Mouse (Mus musculus) frontal cortex, postnatal 36 days (tissue): Measurements from ENCODE around the gene St3gal4.
A peak's percentile ranks its signal among the peaks of the same experiment; 100 is the strongest.
"Not testable (repeated sequence)": the region's sequence is repeated elsewhere in the genome, so short reads cannot be mapped to it uniquely, and the experiment has no call there.

Experiments
- DNase-seq, 2 experiments: peaks; one replicate each; pipeline ENCODE4 v3.0.0; 2022; ENCODE audit warnings: low spot score in 2 of 2

Gene St3gal4

GRCm38 (mm10) chr9:35119168-35119567, at the start of gene St3gal4:
St3gal4 (minus strand) TSS chr9:35119268.
- no peak for DNase-seq

DNA sequence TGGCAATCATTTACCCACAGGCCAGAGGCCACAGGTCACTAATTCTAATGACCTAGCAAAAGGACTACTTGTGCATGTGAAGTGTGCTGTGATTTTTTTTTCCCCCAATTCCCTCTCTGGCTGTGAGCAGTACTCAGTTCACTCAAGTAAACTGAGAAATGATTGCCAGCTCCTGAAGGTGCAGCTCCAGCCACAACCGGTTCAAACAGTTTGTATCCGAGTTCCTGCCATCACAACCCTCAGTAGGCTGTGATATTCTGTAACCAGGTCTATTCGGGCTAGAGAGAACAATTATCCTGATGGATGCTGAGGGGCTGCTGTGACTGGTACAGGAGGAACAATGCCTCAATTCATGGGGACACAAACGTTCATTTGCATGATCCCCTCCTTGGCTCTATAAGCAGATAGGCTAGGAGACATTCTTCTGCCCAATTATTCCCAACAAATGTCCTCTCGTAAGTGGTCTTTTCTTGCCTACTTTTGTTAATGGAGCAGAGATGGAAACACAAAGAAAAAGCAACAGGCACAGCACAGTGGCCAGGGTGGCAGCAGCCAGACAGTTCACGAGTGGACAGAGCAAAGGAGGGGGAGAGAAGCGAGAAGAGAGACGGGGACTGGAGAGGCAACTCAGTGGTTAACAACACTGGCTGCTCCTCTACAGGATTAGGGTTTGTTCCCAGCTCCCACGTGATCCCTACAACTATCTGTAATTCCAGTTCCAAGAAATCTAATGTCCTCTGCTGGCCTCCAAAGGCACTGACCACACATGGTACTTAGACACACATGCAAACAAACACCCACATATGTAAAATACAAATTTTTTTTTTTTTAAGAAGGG, 47.9 kb upstream of the St3gal4 start:
- DNase-seq, result no peak

GRCm38 (mm10) chr9:35166144-35166797, 47.2 kb upstream of the St3gal4 start:
- peak in 1 of 2 experiments; percentile 19 for DNase-seq

- no peak for DNase-seq
Observed at GRCm38 (mm10) chr9:35164142-35164874, 45.2 kb upstream of the St3gal4 start.

- DNase-seq, result peak in 1 of 2 experiments; percentile 11
Observed at GRCm38 (mm10) chr9:35163011-35163690, 44.1 kb upstream of the St3gal4 start.

- DNase-seq, result no peak
Observed at GRCm38 (mm10) chr9:35161721-35162120, 42.7 kb upstream of the St3gal4 start.

DNA sequence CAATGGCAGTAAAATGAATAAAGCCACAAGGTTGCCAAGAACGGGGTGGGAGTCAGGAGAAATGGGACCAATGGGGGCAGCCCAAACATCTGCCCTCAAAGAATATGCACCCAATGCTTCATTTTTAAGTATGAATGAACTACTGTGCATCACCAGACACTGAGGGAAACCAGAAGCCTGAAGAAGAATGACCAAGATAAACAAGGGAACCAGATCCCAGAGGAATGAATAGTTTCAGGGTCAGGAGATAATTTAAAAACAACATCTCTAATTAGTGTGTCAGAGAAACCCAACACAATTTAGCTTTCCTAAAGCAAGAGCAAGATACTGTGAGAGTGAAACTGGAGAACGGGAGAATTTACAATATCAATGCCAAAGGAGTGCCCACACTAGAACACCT, 41.6 kb upstream of the St3gal4 start:
- DNase-seq, result no peak

DNA sequence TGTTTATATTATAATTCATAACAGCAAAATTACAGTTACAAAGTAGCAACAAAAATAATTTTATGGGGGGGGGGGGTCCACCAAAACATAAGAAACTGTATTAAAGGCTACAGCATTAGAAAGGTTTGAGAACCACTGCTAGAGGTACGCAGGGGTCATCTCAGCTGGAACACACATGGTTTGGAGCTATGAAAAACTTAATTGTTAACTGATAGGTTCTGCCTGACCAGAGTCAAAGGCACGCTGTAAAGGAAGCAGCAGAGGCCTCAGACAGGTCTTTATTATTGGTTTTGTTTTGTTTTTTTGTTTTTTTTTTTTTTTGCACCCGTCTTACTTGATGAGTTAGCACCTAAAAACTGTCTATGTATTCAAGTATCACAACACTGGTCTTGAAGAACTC, 39.4 kb upstream of the St3gal4 start:
- DNase-seq, result no peak

GRCm38 (mm10) chr9:35156862-35157261, 37.8 kb upstream of the St3gal4 start:
- DNase-seq, result no peak

DNA sequence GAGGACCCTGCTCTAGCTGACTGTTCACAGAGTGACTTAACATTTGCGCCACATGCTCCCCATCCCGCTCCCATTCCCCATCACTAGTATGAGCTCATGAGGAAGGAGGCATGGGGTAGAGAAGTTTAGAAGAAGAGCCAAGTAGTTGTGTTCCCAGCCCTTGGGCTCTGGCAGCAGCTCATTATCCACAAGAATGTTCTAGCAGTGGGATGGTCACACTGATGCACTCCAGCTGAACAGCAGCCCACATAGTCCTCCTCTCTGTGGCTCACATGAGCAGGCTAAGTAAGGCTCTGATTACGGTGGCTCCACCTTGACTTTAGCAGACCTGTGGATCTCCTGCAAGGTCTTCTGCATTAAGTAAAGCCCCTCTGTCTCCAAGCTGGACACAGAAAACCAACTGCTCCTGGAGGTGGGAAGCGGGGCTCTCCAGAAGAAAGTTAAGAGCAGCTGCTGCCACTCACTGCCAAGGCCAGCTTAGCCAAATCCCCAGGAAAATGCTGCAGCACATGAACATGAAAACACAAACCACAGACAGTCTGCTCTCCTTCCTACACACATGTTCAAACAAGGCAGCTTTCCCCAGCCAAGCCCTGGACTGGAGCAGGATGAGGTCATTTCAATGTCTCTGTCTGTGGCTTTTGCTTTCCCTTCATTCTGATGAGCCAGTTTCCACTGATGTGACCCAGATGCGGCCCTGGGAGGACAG, 37.1 kb upstream of the St3gal4 start:
- DNase-seq, result peak in 1 of 2 experiments; percentile 32

DNA sequence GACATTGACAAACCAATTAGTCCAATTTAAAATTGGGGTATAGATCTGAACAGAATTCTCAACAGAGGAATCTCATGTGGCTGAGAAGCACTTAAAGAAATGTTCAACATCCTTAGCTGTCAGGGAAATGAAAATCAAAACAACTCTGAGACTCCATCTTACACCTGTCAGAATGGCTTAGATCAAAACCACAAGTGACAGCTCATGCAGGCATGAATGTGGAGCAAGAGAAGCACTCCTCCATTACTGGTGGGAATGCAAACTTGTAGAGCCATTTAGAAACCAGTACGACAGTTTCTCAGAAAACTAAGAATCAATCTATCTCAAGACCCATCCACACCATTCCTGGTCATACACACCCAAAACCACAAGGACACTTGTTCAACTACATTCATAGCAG, 33.9 kb upstream of the St3gal4 start:
- no peak for DNase-seq

DNA sequence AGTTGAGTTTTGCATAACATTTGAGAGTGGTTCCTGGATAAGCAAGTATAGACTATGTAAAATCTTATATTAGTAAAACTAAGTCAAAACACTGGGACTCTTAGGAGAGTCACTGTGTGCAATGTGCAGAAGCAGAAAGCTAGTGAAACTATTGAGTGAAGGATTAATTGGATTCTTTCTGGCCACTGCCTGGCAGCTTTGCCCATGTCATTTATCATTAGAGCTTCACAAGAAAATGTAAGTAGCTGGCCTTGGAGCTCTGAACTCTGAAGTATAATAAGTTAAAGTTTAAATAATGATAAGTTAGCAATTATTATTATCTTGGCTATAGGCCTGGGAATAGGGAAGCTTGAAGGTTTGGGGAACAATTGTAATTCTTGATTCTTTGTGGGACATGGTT, 29.8 kb upstream of the St3gal4 start:
- not testable (repeated sequence) for DNase-seq

- DNase-seq, result not testable (repeated sequence)
Observed at GRCm38 (mm10) chr9:35147261-35147660, 28.2 kb upstream of the St3gal4 start.

DNA sequence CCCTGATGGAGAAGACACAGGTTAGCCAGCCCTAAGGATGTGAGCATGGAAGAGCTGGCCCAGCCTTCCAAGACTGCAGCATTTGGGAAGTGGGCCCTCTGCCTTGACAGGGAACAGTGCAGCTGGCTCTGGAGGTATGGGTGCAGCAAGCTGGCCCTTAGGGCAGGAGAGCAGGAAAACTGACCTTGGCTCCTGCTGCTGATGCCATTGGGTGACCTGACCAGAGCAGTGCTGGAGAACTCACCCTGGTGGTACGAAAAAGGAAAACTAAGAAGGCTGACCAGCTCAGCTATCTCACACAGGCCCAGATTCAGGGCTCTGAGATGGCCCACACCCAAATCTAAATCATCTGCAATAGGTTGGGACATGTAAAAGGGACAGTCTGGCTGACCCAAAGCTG, 26.8 kb upstream of the St3gal4 start:
- no peak for DNase-seq

DNA sequence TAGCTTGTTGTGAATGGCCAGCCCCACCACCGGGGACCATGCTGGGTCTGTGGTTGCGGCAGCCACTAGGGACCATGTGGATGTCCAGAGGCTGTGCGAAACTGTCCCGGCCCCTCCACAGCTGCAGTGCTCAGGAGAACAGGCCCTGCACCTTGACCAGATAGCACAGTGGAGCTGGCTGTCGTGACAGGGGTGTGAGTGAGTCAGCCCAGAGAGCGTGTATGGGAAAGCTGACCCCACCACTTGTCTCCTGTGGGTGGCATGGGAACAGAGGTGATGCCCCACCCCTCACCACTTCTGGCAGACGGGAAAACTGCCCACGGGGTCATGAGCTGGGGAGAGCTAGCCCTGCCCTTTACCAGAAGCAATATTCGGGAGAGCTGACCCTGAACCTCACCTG, 26.1 kb upstream of the St3gal4 start:
- no peak for DNase-seq

DNA sequence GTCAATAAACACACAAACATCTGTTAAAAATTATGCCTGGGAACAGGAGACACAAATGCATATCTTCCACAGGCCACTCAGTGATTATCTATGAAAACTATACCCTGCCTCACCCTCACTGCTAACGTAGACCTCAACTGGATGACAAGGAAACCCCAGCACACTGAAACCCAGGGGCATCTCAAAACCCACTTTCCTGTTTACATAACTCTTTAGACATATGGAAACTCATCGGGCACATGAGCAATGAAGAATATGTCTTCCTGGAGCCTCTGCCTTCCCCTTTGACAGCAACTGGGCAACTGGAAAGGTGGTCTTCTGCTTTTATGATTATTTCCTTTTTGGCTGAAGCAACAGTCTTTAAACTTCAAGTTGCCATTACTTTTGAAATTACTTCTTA, 23.2 kb upstream of the St3gal4 start:
- DNase-seq, result no peak

GRCm38 (mm10) chr9:35139231-35139744, 20.2 kb upstream of the St3gal4 start:
- DNase-seq, result no peak

GRCm38 (mm10) chr9:35138029-35138428, 19.0 kb upstream of the St3gal4 start:
- DNase-seq, result no peak

- DNase-seq, result no peak
Observed at GRCm38 (mm10) chr9:35135575-35135974, 16.5 kb upstream of the St3gal4 start.

- DNase-seq, result peak; percentile 49 to 71
Observed at GRCm38 (mm10) chr9:35131637-35132397, 12.7 kb upstream of the St3gal4 start.
